ENCODE assay signal across 8 mouse cellular contexts in the genomic region with DNA sequence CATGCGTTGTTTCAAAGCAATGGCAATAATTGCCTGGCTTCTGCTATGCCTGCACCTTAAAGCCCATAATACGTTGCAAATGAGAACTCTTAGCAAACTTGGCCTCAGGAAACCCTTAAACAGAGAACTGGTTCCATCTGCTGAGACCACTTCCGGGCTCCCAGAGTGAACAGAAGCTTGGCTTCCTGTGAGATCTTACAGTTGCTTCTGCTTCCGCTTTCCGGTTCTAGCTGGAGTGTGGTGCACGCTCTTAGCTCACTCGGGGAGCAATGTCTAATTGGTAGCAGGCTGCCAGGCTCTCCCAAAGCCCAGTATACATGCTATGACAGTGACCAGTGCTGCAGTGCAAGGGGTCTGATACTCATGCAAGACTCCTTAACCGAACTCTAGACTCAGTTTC.
DNase-seq lines count a peak whose midpoint lies in the region; ATAC-seq and TF ChIP-seq lines count a peak whose summit lies in the region.

No protein-coding gene starts in this region.

- H3K9ac ChIP-seq in forebrain, embryonic 14.5 days (ENCODE audit: low read length), result no peak overlapping the region
- H3K9ac ChIP-seq in heart, embryonic 12.5 days, result no peak overlapping the region

- TF ChIP-seq POLR2A in cortical plate, adult 2 months (IDR thresholded peaks at IDR 0.05; ENCODE audit: extremely low read depth, insufficient read depth, low read length), result no peak

- no peaks in the 10 kb centered on the region for H3K27me3 ChIP-seq in forebrain, embryonic 14.5 days (replicated peaks; ENCODE audit: control insufficient read depth, insufficient read depth, low read length)
- H3K27me3 ChIP-seq in heart, embryonic 12.5 days (replicated peaks), result no peaks in the 10 kb centered on the region

- no peak overlapping the region for H3K4me2 ChIP-seq in forebrain, embryonic 14.5 days (ENCODE audit: low read length)
- H3K4me2 ChIP-seq in heart, embryonic 12.5 days, result no peak overlapping the region

- ATAC-seq in forebrain, embryonic 14.5 days, result no peak
- no peak for ATAC-seq in heart, embryonic 12.5 days (ENCODE audit: insufficient number of reproducible peaks, low FRiP score)

- H3K4me3 ChIP-seq in cortical plate, adult 2 months (ENCODE audit: insufficient read depth, low read length), result no peak overlapping the region
- no peak overlapping the region for H3K4me3 ChIP-seq in macrophage (ENCODE audit: inconsistent target)
- H3K4me3 ChIP-seq in forebrain, embryonic 14.5 days (ENCODE audit: low read depth, low read length), result no peak overlapping the region
- H3K4me3 ChIP-seq in heart, embryonic 12.5 days, result no peak overlapping the region

- peak; percentile 12 for DNase-seq in layer of hippocampus, adult 9-11 months
- DNase-seq in layer of hippocampus, adult 9-10 months (ENCODE audit: low spot score), result no peak
- peak; percentile 87 for DNase-seq in thymus, postnatal 0 days (ENCODE audit: low spot score)
- DNase-seq in forebrain, embryonic 14.5 days (ENCODE audit: low spot score), result no peak
- no peak for DNase-seq in frontal cortex, postnatal 36 days (ENCODE audit: low spot score in 2 of 2)

- no peaks in the 10 kb centered on the region for H3K79me2 ChIP-seq in macrophage (ENCODE audit: inconsistent target)

- no peak for TF ChIP-seq CTCF in cortical plate, adult 2 months (IDR thresholded peaks at IDR 0.05; ENCODE audit: extremely low read depth, insufficient read depth, low read length)

- H3K9me3 ChIP-seq in forebrain, embryonic 14.5 days (replicated peaks; ENCODE audit: control insufficient read depth, low read length), result no peaks in the 10 kb centered on the region
- no peaks in the 10 kb centered on the region for H3K9me3 ChIP-seq in heart, embryonic 12.5 days (replicated peaks)

- H3K27ac ChIP-seq in cortical plate, adult 2 months (ENCODE audit: insufficient read depth, low read length), result peak overlapping the region; percentile 3; the same call in 1 of the 2 replicates
- peak overlapping the region; percentile 94 for H3K27ac ChIP-seq in macrophage
- H3K27ac ChIP-seq in forebrain, embryonic 14.5 days (ENCODE audit: low read depth, low read length), result no peak overlapping the region
- no peak overlapping the region for H3K27ac ChIP-seq in heart, embryonic 12.5 days (ENCODE audit: poor library complexity, severe bottlenecking)

- no peaks in the 10 kb centered on the region for H3K4me1 ChIP-seq in cortical plate, adult 2 months (ENCODE audit: control insufficient read depth, insufficient read depth, low read length)
- H3K4me1 ChIP-seq in forebrain, embryonic 14.5 days (ENCODE audit: control insufficient read depth, insufficient read depth, low read length), result no peaks in the 10 kb centered on the region
- H3K4me1 ChIP-seq in heart, embryonic 12.5 days (replicated peaks), result peaks cover 3% of the 10 kb centered on the region

- H3K36me3 ChIP-seq in macrophage (ENCODE audit: inconsistent target), result no peaks in the 10 kb centered on the region
- H3K36me3 ChIP-seq in forebrain, embryonic 14.5 days (ENCODE audit: control insufficient read depth, insufficient read depth, low read length), result no peaks in the 10 kb centered on the region
- no peaks in the 10 kb centered on the region for H3K36me3 ChIP-seq in heart, embryonic 12.5 days

- 0% methylated on average over 8 of the region's 8 CpGs for WGBS in macrophage (ENCODE audit: missing documents)
- WGBS in forebrain, embryonic 14.5 days, result 89% methylated on average over 8 of the region's 8 CpGs
- WGBS in heart, embryonic 12.5 days, result 70% methylated on average over 8 of the region's 8 CpGs

Comparison
In these comparisons a context has a peak if more than half of its experiments do, and no peak if none do; other contexts are left out.
1. DNase-seq: peak in layer of hippocampus, adult 9-11 months (single experiment) and thymus, postnatal 0 days (single experiment); none in layer of hippocampus, adult 9-10 months (single experiment), forebrain, embryonic 14.5 days (single experiment) and frontal cortex, postnatal 36 days (0 of 2).
2. H3K27ac ChIP-seq: peak in cortical plate, adult 2 months (single experiment) and macrophage (single experiment); none in forebrain, embryonic 14.5 days (single experiment) and heart, embryonic 12.5 days (single experiment).